ENCODE assay signal across 25 mouse cellular contexts in the genomic region with DNA sequence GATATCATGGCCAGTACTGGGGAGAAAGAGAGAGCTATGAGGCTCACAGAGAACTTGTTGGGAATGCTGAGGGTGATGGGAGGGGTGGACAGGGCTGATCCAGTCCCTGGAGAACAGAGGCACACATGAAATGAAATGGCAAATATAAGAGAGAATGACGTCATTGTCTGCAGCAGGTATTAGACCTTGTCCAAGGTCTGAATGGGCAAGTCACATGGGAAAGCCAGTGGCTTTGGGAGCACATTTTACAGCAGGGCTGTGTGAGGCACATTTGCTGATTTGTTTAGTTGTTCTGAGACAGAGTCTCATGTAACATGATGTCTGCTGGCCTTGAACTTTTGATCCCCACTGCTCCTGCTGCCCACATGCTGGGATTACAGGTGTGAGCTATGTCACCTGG.
"Had no signal": no experiment of that assay in that cellular context is flagged by ENCODE, and none has a peak within 500 bp of the region (broad histone marks: within the 10 kb centered on the region; RNA-seq: fewer than 3 reads in every experiment).

No protein-coding gene starts in this region.

- H3K27me3 ChIP-seq: heart, embryonic 12.5 days; hindbrain, embryonic 12.5 days had no signal

- H3K9ac ChIP-seq: heart, embryonic 12.5 days; hindbrain, embryonic 12.5 days; hindbrain, embryonic 14.5 days; limb, embryonic 13.5 days; limb, embryonic 15.5 days; liver, embryonic 13.5 days had no signal

- H3K9me3 ChIP-seq: heart, embryonic 10.5 days; heart, embryonic 12.5 days; hindbrain, embryonic 10.5 days; hindbrain, embryonic 12.5 days; limb, embryonic 13.5 days; limb, embryonic 15.5 days; liver, embryonic 13.5 days had no signal

- H3K36me3 ChIP-seq: heart, embryonic 10.5 days; heart, embryonic 12.5 days; hindbrain, embryonic 10.5 days; hindbrain, embryonic 12.5 days; limb, embryonic 13.5 days; limb, embryonic 15.5 days; liver, embryonic 13.5 days had no signal

- ATAC-seq: hindbrain, embryonic 16.5 days; inflammation-experienced regulatory T-cells, adult 6 months had no signal

- H3K4me2 ChIP-seq: heart, embryonic 12.5 days; hindbrain, embryonic 12.5 days; hindbrain, embryonic 14.5 days; limb, embryonic 13.5 days; limb, embryonic 15.5 days; liver, embryonic 13.5 days had no signal

- H3K4me1 ChIP-seq: hindbrain, embryonic 12.5 days; liver, embryonic 13.5 days had no signal

- DNase-seq: gastrocnemius, adult 2 months; gastrocnemius, postnatal 10 days; gastrocnemius, postnatal 25 days; heart, adult 18-20 months; heart, postnatal 10 days; heart, postnatal 4 days; kidney, adult 11 months; kidney, adult 2 months; kidney, adult 9 months; kidney, postnatal 10 days; kidney, postnatal 25 days; kidney, postnatal 4 days; left cerebral cortex, postnatal 4 days; liver, embryonic 13.5 days had no signal

- H3K27ac ChIP-seq: gastrocnemius, adult 2 months; heart, embryonic 10.5 days; hindbrain, embryonic 10.5 days; hindbrain, embryonic 12.5 days; hindbrain, embryonic 14.5 days; layer of hippocampus, adult 2 months; left cerebral cortex, adult 2 months; limb, embryonic 13.5 days; limb, embryonic 15.5 days; liver, embryonic 13.5 days had no signal

- H3K4me3 ChIP-seq: gastrocnemius, adult 2 months; heart, embryonic 10.5 days; heart, embryonic 12.5 days; hindbrain, embryonic 10.5 days; hindbrain, embryonic 12.5 days; layer of hippocampus, adult 2 months; left cerebral cortex, adult 2 months; limb, embryonic 13.5 days; limb, embryonic 15.5 days; liver, embryonic 13.5 days had no signal
